Mouse (Mus musculus) naive thymus-derived CD4-positive, alpha-beta T cell, adult 2 months (primary cell): ENCODE results near the gene Tas2r120.
A peak's percentile ranks its signal among the peaks of the same experiment; 100 is the strongest.
"Not testable (repeated sequence)": the region's sequence is repeated elsewhere in the genome, so short reads cannot be mapped to it uniquely, and the experiment has no call there.

Source experiments
- DNase-seq: peaks from one replicate; pipeline ENCODE4 v3.0.0-alpha.2; 2011; ENCODE audit warnings: low read depth

Gene Tas2r120

DNA sequence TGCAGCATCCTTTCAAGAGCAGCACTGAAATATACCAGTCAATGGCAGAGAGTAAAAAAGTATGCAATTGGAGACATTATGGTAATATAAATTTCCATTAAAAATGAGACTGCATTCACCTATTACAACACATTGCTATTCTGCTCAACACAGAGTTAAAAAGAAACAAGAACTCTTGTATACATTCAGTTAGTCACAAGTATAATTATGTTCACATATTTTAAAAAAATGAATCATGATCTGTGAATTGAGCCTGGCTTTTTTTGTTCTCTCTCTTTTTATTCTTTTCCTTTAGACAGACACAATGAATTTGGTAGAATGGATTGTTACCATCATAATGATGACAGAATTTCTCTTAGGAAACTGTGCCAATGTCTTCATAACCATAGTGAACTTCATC, at the start of gene Tas2r120:
Tas2r120 (plus strand) TSS at position 301 of the 400 bp plus-strand sequence.
- no peak for DNase-seq

DNA sequence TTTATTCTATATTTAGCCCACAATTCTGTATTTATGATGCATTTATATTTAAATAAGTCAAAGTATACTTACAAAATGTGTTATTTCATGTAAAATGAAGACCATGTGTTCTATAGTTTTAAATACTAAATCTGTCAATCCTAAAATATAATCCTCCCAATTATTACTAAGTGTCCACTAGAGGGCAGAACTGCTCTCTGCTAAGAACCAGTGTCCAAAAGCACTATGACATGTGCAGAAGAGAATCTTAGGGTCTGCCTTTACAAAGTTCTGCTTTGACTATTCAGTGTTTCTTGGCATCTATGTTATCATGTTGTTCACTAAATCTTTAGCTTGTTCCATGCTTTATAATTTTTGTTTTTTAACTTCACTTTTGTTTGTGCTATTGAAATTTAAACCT, 7.4 kb upstream of the Tas2r120 start:
- peak; percentile 1 for DNase-seq

DNA sequence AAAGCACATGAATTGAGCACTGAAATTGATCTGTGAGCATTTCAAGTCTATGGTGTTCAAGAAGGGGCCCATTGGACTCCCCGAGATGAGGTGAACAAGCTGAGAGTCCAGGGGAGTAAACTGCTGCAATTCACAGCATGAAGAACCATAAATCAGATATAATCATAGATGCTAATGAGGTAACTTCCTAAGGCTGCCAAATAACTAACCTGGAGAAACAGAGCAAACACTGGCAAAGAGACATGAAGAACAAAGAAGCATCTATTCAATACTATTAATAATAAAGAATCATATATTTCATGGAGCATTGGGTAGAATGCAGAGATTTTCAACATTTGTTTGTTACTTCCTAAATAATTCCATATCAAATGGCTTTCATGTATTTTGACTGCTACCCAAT, 5.3 kb upstream of the Tas2r120 start, which contains the start of gene A630073D07Rik:
A630073D07Rik (minus strand) TSS at position 101 of the 400 bp plus-strand sequence.
- DNase-seq: no peak

DNA sequence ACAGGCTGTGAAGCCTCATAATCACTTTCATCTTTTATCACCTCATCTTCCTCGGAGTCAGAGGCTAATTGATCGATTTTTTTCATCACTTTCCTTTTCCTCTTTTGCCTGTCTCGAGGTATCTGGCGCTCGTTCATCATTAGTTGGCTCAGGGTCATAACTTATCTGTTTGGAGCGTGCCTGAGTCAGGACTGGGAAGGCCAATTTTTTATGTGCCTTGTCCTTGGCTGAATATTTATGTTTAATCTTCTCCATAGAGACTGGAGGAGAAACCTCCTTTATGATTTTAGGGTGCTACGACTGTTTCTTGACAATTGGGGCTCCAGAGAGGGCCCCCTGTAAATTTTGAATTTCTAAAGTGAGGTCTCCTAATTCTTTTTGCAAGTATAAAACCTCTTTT, 34.8 kb downstream of the Tas2r120 start:
- not testable (repeated sequence) for DNase-seq

DNA sequence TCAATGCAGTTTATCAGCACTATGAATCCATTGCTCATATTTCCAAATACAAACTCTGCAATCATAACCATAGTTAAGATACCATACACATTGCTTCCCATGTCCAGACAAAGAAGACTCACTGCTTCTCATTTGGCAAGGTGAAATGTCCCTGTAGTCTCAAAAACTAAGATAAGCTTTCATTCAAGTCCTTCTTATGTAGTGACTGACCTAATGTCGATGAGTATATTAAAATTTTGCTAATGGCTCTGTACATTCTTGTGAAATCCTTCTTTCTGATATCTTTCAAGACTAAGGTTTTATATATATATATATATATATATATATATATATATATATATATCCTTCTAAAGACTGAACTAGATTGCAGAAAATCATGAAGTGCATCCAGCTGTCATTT, 44.2 kb downstream of the Tas2r120 start, which contains the start of gene Tas2r121:
Tas2r121 (minus strand) TSS at position 101 of the 400 bp plus-strand sequence.
- DNase-seq: no peak
